Mouse (Mus musculus): ENCODE measurements at regions not wholly inside any gene's neighbourhood (a gene's known extent, or its start where the extent isn't known, plus 50 kb on each side); places are given as distances from the start of the nearest gene placed in this dataset.

- Histone ChIP-seq H3K9me3 (ENCODE audit: control insufficient read depth, low read length) (no peaks in the 10 kb centered on the region), H3K4me2 (ENCODE audit: low read depth, low read length) (no peak overlapping the region), H3K27ac (ENCODE audit: low read depth, low read length) (no peak overlapping the region), H3K9ac (replicated peaks; ENCODE audit: low read depth, low read length) (no peak overlapping the region), H3K36me3 (ENCODE audit: control insufficient read depth, insufficient read depth, low read length) (no peaks in the 10 kb centered on the region), H3K27me3 (ENCODE audit: control insufficient read depth, insufficient read depth, low read length) (no peaks in the 10 kb centered on the region), H3K4me1 (ENCODE audit: control insufficient read depth, insufficient read depth, low read length) (no peaks in the 10 kb centered on the region), H3K4me3 (ENCODE audit: low read depth, low read length) (no peak overlapping the region)
- ATAC-seq (ENCODE audit: low read depth), result no peak
- WGBS, result 86% methylated on average over 3 of the region's 3 CpGs
Measured at GRCm38 (mm10) chr9:50257162-50257561, 87.6 kb downstream of the Rpl10-ps3 start.

GRCm38 (mm10) chr9:50244982-50245671 is 99.6 kb downstream of the Rpl10-ps3 start:
- Histone ChIP-seq H3K4me1 (ENCODE audit: control insufficient read depth, insufficient read depth, low read length) (peaks cover 21% of the 10 kb centered on the region), H3K4me3 (ENCODE audit: low read depth, low read length) (no peak overlapping the region), H3K36me3 (ENCODE audit: control insufficient read depth, insufficient read depth, low read length) (no peaks in the 10 kb centered on the region), H3K9ac (replicated peaks; ENCODE audit: low read depth, low read length) (no peak overlapping the region), H3K27ac (ENCODE audit: low read depth, low read length) (peak overlapping the region; percentile 62), H3K27me3 (ENCODE audit: control insufficient read depth, insufficient read depth, low read length) (no peaks in the 10 kb centered on the region), H3K4me2 (ENCODE audit: low read depth, low read length) (no peak overlapping the region), H3K9me3 (ENCODE audit: control insufficient read depth, low read length) (no peaks in the 10 kb centered on the region)
- 17% methylated on average over 5 of the region's 5 CpGs for WGBS
- peak; percentile 95 for ATAC-seq (ENCODE audit: low read depth)

- Histone ChIP-seq H3K27ac (ENCODE audit: low read depth, low read length) (no peak overlapping the region), H3K4me1 (ENCODE audit: control insufficient read depth, insufficient read depth, low read length) (peaks cover 21% of the 10 kb centered on the region), H3K9me3 (ENCODE audit: control insufficient read depth, low read length) (no peaks in the 10 kb centered on the region), H3K9ac (replicated peaks; ENCODE audit: low read depth, low read length) (no peak overlapping the region), H3K27me3 (ENCODE audit: control insufficient read depth, insufficient read depth, low read length) (no peaks in the 10 kb centered on the region), H3K4me2 (ENCODE audit: low read depth, low read length) (no peak overlapping the region), H3K4me3 (ENCODE audit: low read depth, low read length) (no peak overlapping the region), H3K36me3 (ENCODE audit: control insufficient read depth, insufficient read depth, low read length) (no peaks in the 10 kb centered on the region)
- 40% methylated on average over 8 of the region's 8 CpGs for WGBS
- no peak for ATAC-seq (ENCODE audit: low read depth)
Measured at GRCm38 (mm10) chr9:50240923-50241322, 103.8 kb downstream of the Rpl10-ps3 start.

GRCm38 (mm10) chr9:50235908-50236307 is 108.9 kb downstream of the Rpl10-ps3 start:
- H3K9ac ChIP-seq (replicated peaks; ENCODE audit: low read depth, low read length), result no peak overlapping the region
- no peaks in the 10 kb centered on the region for H3K36me3 ChIP-seq (ENCODE audit: control insufficient read depth, insufficient read depth, low read length)
- no peak overlapping the region for H3K4me2 ChIP-seq (ENCODE audit: low read depth, low read length)
- H3K4me1 ChIP-seq (ENCODE audit: control insufficient read depth, insufficient read depth, low read length), result peaks cover 4% of the 10 kb centered on the region; the same call in 1 of the 2 replicates
- H3K27ac ChIP-seq (ENCODE audit: low read depth, low read length), result no peak overlapping the region
- no peaks in the 10 kb centered on the region for H3K9me3 ChIP-seq (ENCODE audit: control insufficient read depth, low read length)
- H3K4me3 ChIP-seq (ENCODE audit: low read depth, low read length), result no peak overlapping the region
- no peaks in the 10 kb centered on the region for H3K27me3 ChIP-seq (ENCODE audit: control insufficient read depth, insufficient read depth, low read length)
- ATAC-seq (ENCODE audit: low read depth), result peak; percentile 84; the same call in 1 of the 2 replicates
- 17% methylated on average over 1 of the region's 1 CpGs for WGBS

GRCm38 (mm10) chr9:50234655-50235054 is 110.1 kb downstream of the Rpl10-ps3 start:
- no peaks in the 10 kb centered on the region for H3K36me3 ChIP-seq (ENCODE audit: control insufficient read depth, insufficient read depth, low read length)
- no peak overlapping the region for H3K27ac ChIP-seq (ENCODE audit: low read depth, low read length)
- ATAC-seq (ENCODE audit: low read depth), result no peak
- no peaks in the 10 kb centered on the region for H3K27me3 ChIP-seq (ENCODE audit: control insufficient read depth, insufficient read depth, low read length)
- H3K4me3 ChIP-seq (ENCODE audit: low read depth, low read length), result no peak overlapping the region
- no peaks in the 10 kb centered on the region for H3K4me1 ChIP-seq (ENCODE audit: control insufficient read depth, insufficient read depth, low read length)
- no peak overlapping the region for H3K9ac ChIP-seq (replicated peaks; ENCODE audit: low read depth, low read length)
- no peaks in the 10 kb centered on the region for H3K9me3 ChIP-seq (ENCODE audit: control insufficient read depth, low read length)
- H3K4me2 ChIP-seq (ENCODE audit: low read depth, low read length), result no peak overlapping the region
- WGBS, result 75% methylated on average over 6 of the region's 6 CpGs

- 90% methylated on average over 4 of the region's 4 CpGs for WGBS
- no peak for ATAC-seq (ENCODE audit: low read depth)
Measured at GRCm38 (mm10) chr9:50232958-50233510, 111.7 kb downstream of the Rpl10-ps3 start.

GRCm38 (mm10) chr9:50210481-50210880 is 134.3 kb downstream of the Rpl10-ps3 start:
- no peak overlapping the region for H3K9ac ChIP-seq (replicated peaks; ENCODE audit: low read depth, low read length)
- H3K4me3 ChIP-seq (ENCODE audit: low read depth, low read length), result no peak overlapping the region
- WGBS, result 86% methylated on average over 5 of the region's 5 CpGs
- no peak overlapping the region for H3K27ac ChIP-seq (ENCODE audit: low read depth, low read length)
- no peaks in the 10 kb centered on the region for H3K27me3 ChIP-seq (ENCODE audit: control insufficient read depth, insufficient read depth, low read length)
- no peaks in the 10 kb centered on the region for H3K9me3 ChIP-seq (ENCODE audit: control insufficient read depth, low read length)
- H3K36me3 ChIP-seq (ENCODE audit: control insufficient read depth, insufficient read depth, low read length), result no peaks in the 10 kb centered on the region
- no peak overlapping the region for H3K4me2 ChIP-seq (ENCODE audit: low read depth, low read length)
- no peaks in the 10 kb centered on the region for H3K4me1 ChIP-seq (ENCODE audit: control insufficient read depth, insufficient read depth, low read length)
- ATAC-seq (ENCODE audit: low read depth), result no peak

More at GRCm38 (mm10) chr9:50232958-50233510, 111.7 kb downstream of the Rpl10-ps3 start:
- no peak overlapping the region for H3K27ac ChIP-seq (ENCODE audit: low read depth, low read length)
- H3K27me3 ChIP-seq (ENCODE audit: control insufficient read depth, insufficient read depth, low read length), result no peaks in the 10 kb centered on the region
- H3K4me2 ChIP-seq (ENCODE audit: low read depth, low read length), result no peak overlapping the region
- H3K4me3 ChIP-seq (ENCODE audit: low read depth, low read length), result no peak overlapping the region
- H3K9ac ChIP-seq (replicated peaks; ENCODE audit: low read depth, low read length), result no peak overlapping the region
- no peaks in the 10 kb centered on the region for H3K4me1 ChIP-seq (ENCODE audit: control insufficient read depth, insufficient read depth, low read length)
- H3K36me3 ChIP-seq (ENCODE audit: control insufficient read depth, insufficient read depth, low read length), result no peaks in the 10 kb centered on the region
- no peaks in the 10 kb centered on the region for H3K9me3 ChIP-seq (ENCODE audit: control insufficient read depth, low read length)

GRCm38 (mm10) chr9:50199422-50200218 is 145.1 kb downstream of the Rpl10-ps3 start:
- H3K36me3 ChIP-seq (ENCODE audit: control insufficient read depth, insufficient read depth, low read length), result no peaks in the 10 kb centered on the region
- 77% methylated on average over 7 of the region's 7 CpGs for WGBS
- H3K4me2 ChIP-seq (ENCODE audit: low read depth, low read length), result no peak overlapping the region
- H3K4me1 ChIP-seq (ENCODE audit: control insufficient read depth, insufficient read depth, low read length), result no peaks in the 10 kb centered on the region
- H3K9ac ChIP-seq (replicated peaks; ENCODE audit: low read depth, low read length), result no peak overlapping the region
- no peak for ATAC-seq (ENCODE audit: low read depth)
- H3K27me3 ChIP-seq (ENCODE audit: control insufficient read depth, insufficient read depth, low read length), result no peaks in the 10 kb centered on the region
- H3K9me3 ChIP-seq (ENCODE audit: control insufficient read depth, low read length), result no peaks in the 10 kb centered on the region
- no peak overlapping the region for H3K4me3 ChIP-seq (ENCODE audit: low read depth, low read length)
- H3K27ac ChIP-seq (ENCODE audit: low read depth, low read length), result no peak overlapping the region
